Mouse (Mus musculus) midbrain, embryonic 13.5 days (tissue): ENCODE data around the gene Ltbp1. TPM values are rescaled to one million over a fixed set of nuclear protein-coding genes. Genes with fewer than 3 reads are reported as not detected.

Source experiments
- ATAC-seq: fragments of 200-750 bp; cut with Nextera tagmentation; 2 replicates; pipeline ENCODE4 v1.8.0; 2017; ENCODE audit warnings: mild to moderate bottlenecking, moderate TSS enrichment, moderate library complexity
- H3K27ac ChIP-seq: fragments of 300-500 bp; sonication (generic); 2 replicates; pipeline ENCODE4 v1.5.1; 2015; ENCODE audit warnings: inconsistent platforms, mild to moderate bottlenecking, moderate library complexity
- H3K27me3 ChIP-seq: fragments of 300-500 bp; sonication (generic); 2 replicates; pipeline ENCODE4 v1.6.1; 2015; ENCODE audit warnings: mild to moderate bottlenecking, inconsistent platforms
- H3K36me3 ChIP-seq: fragments of 300-500 bp; sonication (generic); 2 replicates; pipeline ENCODE4 v1.6.1; 2015; ENCODE audit warnings: mild to moderate bottlenecking, inconsistent platforms
- H3K4me1 ChIP-seq: fragments of 300-500 bp; sonication (generic); replicated peaks from 2 replicates; pipeline ENCODE4 v1.6.1; 2015; ENCODE audit warnings: inconsistent platforms
- H3K4me2 ChIP-seq: fragments of 300-500 bp; sonication (generic); replicated peaks from 2 replicates; pipeline ENCODE4 v1.6.1; 2015; ENCODE audit warnings: moderate library complexity, mild to moderate bottlenecking, inconsistent platforms
- H3K4me3 ChIP-seq: fragments of 300-500 bp; sonication (generic); replicated peaks from 2 replicates; pipeline ENCODE4 v1.5.1; 2015; ENCODE audit warnings: mild to moderate bottlenecking, inconsistent platforms
- H3K9ac ChIP-seq: fragments of 300-500 bp; sonication (generic); replicated peaks from 2 replicates; pipeline ENCODE4 v1.6.1; 2015; ENCODE audit warnings: mild to moderate bottlenecking, inconsistent platforms
- H3K9me3 ChIP-seq: fragments of 300-500 bp; sonication (generic); 2 replicates; pipeline ENCODE4 v1.6.1; 2016; ENCODE audit warnings: mild to moderate bottlenecking, inconsistent platforms
- WGBS: fragments of 180-500 bp; shearing (Covaris S2); methylation state at CpG from one replicate; pipeline ENCODE4 v1.1.7; 2015; 5-methylcytosine and 5-hydroxymethylcytosine counted together
- polyA plus RNA-seq: library from polyadenylated mRNA; unstranded; fragments of >200 nt; fragmentation: Nextera tagmentation; extraction: Ambion mirVana; gene quantifications from 2 replicates; pipeline ENCODE4 v1.2.1, GENCODE M21; 2015

The Ltbp1 gene
- polyA plus RNA-seq, 1 experiment from 2014 or later, result 2.7 TPM

DNA sequence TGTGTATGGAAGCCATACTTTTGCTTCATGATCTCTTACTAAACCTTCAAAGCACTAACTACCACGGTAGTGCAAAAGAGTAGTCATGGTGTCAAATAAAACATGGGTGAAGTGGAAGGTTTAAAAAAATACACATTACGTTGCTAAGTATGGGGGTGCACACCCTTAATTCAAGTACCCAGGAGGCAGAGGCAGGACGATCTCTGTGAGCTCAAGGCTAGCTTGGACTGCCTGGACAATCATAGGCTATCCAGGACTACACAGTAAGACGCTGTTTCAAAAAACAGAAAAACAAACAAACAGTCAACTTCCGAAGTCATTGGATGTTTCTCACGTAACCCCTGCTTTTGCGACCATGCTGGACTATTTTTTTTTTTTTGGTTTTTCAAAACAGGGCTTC, 354.7 kb downstream of the Ltbp1 start:
- no peak for ATAC-seq
- no peak overlapping the region for H3K9ac ChIP-seq
- no peak overlapping the region for H3K4me3 ChIP-seq
- no peaks in the 10 kb centered on the region for H3K36me3 ChIP-seq
- H3K4me2 ChIP-seq, result no peak overlapping the region
- 96% methylated on average over 7 of the region's 7 CpGs for WGBS
- no peaks in the 10 kb centered on the region for H3K4me1 ChIP-seq
- no peaks in the 10 kb centered on the region for H3K27me3 ChIP-seq
- no peaks in the 10 kb centered on the region for H3K9me3 ChIP-seq
- no peak overlapping the region for H3K27ac ChIP-seq

- 94% methylated on average over 6 of the region's 6 CpGs for WGBS
- Histone ChIP-seq H3K27ac (no peak overlapping the region), H3K4me3 (no peak overlapping the region), H3K9ac (no peak overlapping the region), H3K4me2 (no peak overlapping the region), H3K36me3 (no peaks in the 10 kb centered on the region), H3K9me3 (no peaks in the 10 kb centered on the region), H3K27me3 (no peaks in the 10 kb centered on the region), H3K4me1 (no peaks in the 10 kb centered on the region)
- no peak for ATAC-seq
These were observed 361.0 kb downstream of the Ltbp1 start for GRCm38 (mm10) chr17:75366332-75366731.

- Histone ChIP-seq H3K4me1 (no peaks in the 10 kb centered on the region), H3K9ac (no peak overlapping the region), H3K36me3 (no peaks in the 10 kb centered on the region), H3K9me3 (no peaks in the 10 kb centered on the region), H3K27ac (no peak overlapping the region), H3K27me3 (no peaks in the 10 kb centered on the region), H3K4me2 (no peak overlapping the region), H3K4me3 (no peak overlapping the region)
- no peak for ATAC-seq
- 94% methylated on average over 18 of the region's 18 CpGs for WGBS
These were observed 362.3 kb downstream of the Ltbp1 start for GRCm38 (mm10) chr17:75367486-75368155.

GRCm38 (mm10) chr17:75368580-75368979, 363.2 kb downstream of the Ltbp1 start:
- ATAC-seq, result no peak
- H3K9me3 ChIP-seq, result no peaks in the 10 kb centered on the region
- no peaks in the 10 kb centered on the region for H3K27me3 ChIP-seq
- 82% methylated on average over 5 of the region's 5 CpGs for WGBS
- no peak overlapping the region for H3K4me3 ChIP-seq
- no peaks in the 10 kb centered on the region for H3K4me1 ChIP-seq
- H3K4me2 ChIP-seq, result no peak overlapping the region
- no peak overlapping the region for H3K27ac ChIP-seq
- H3K9ac ChIP-seq, result no peak overlapping the region
- no peaks in the 10 kb centered on the region for H3K36me3 ChIP-seq

DNA sequence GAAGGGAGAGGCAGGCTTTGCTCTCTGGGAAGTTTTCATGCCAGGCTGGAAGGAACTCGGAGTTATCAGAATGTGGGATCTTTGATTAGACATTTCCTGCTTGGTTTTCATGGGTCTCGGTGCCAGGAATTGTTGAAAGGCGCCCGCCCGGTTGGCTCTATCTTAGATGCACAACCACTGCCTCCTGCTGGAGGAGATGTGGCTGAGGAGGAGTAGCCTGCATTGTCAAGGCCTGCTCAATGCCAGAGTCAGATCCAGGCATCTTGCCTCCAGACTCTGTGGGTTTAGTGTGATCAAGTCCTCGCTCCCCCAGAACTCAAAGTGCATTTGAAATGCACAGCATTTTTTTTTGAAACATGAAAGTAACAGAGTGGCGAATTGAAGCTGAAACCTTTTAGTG, 364.0 kb downstream of the Ltbp1 start:
- no peaks in the 10 kb centered on the region for H3K36me3 ChIP-seq
- 68% methylated on average over 7 of the region's 7 CpGs for WGBS
- H3K4me3 ChIP-seq, result no peak overlapping the region
- no peaks in the 10 kb centered on the region for H3K27me3 ChIP-seq
- no peak overlapping the region for H3K9ac ChIP-seq
- no peaks in the 10 kb centered on the region for H3K4me1 ChIP-seq
- H3K4me2 ChIP-seq, result no peak overlapping the region
- H3K27ac ChIP-seq, result no peak overlapping the region
- H3K9me3 ChIP-seq, result no peaks in the 10 kb centered on the region
- no peak for ATAC-seq

DNA sequence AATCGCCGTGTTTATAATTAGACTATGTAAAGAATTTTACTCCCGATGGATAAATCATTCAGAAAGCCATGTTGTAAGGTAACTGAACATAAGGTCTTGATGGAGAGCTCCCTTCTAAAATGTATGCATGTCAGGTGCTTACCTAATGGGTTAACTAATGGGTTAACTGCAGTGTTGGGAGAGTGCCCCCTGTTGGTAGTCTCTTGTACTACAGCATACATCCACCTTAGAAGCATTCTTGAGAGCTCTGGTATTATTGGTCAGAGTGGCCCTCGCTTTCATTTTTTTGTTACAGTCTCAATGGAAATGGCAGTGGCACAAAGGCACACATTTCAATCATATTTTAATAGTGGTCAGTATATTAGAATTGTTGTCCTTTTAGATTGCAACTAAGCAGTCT, 364.8 kb downstream of the Ltbp1 start:
- H3K4me1 ChIP-seq, result no peaks in the 10 kb centered on the region
- 89% methylated on average over 4 of the region's 4 CpGs for WGBS
- no peaks in the 10 kb centered on the region for H3K9me3 ChIP-seq
- no peak overlapping the region for H3K27ac ChIP-seq
- no peaks in the 10 kb centered on the region for H3K36me3 ChIP-seq
- no peak overlapping the region for H3K4me2 ChIP-seq
- no peak for ATAC-seq
- no peak overlapping the region for H3K4me3 ChIP-seq
- no peaks in the 10 kb centered on the region for H3K27me3 ChIP-seq
- H3K9ac ChIP-seq, result no peak overlapping the region

DNA sequence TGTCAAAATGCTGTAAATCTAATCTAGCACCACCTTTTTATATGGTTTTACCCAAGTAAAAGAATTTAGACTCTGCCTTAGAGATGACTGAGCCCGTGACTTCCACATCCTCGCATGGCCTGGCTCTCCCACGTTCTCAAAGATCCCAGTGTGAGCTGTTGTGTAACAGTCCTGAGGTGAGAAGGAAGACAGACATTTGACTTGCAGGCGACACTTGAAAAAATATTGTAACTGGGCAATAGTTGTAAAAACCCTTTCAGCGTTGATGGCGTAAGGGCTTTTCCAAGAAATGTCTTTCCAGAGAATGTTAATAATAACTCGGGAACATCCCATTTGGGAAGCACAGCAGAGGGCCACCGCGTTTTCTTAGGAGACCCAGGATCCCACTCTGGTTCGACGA, 366.3 kb downstream of the Ltbp1 start:
- Histone ChIP-seq H3K27me3 (no peaks in the 10 kb centered on the region), H3K9ac (no peak overlapping the region), H3K4me2 (no peak overlapping the region), H3K4me1 (no peaks in the 10 kb centered on the region), H3K4me3 (no peak overlapping the region), H3K9me3 (no peaks in the 10 kb centered on the region), H3K27ac (no peak overlapping the region), H3K36me3 (no peaks in the 10 kb centered on the region)
- no peak for ATAC-seq
- 94% methylated on average over 11 of the region's 11 CpGs for WGBS

GRCm38 (mm10) chr17:75372371-75372770, 367.0 kb downstream of the Ltbp1 start:
- Histone ChIP-seq H3K9me3 (no peaks in the 10 kb centered on the region), H3K4me1 (no peaks in the 10 kb centered on the region), H3K27me3 (no peaks in the 10 kb centered on the region), H3K4me3 (no peak overlapping the region), H3K27ac (no peak overlapping the region), H3K4me2 (no peak overlapping the region), H3K36me3 (no peaks in the 10 kb centered on the region), H3K9ac (no peak overlapping the region)
- 54% methylated on average over 3 of the region's 3 CpGs for WGBS
- ATAC-seq, result no peak

- Histone ChIP-seq H3K9me3 (no peaks in the 10 kb centered on the region), H3K4me2 (no peak overlapping the region), H3K4me3 (no peak overlapping the region), H3K4me1 (no peaks in the 10 kb centered on the region), H3K27me3 (no peaks in the 10 kb centered on the region), H3K27ac (no peak overlapping the region), H3K9ac (no peak overlapping the region), H3K36me3 (no peaks in the 10 kb centered on the region)
- no peak for ATAC-seq
- WGBS, result 86% methylated on average over 5 of the region's 5 CpGs
These were observed 369.1 kb downstream of the Ltbp1 start for GRCm38 (mm10) chr17:75374287-75375024.

GRCm38 (mm10) chr17:75378256-75378871, 373.0 kb downstream of the Ltbp1 start:
- no peak overlapping the region for H3K4me3 ChIP-seq
- H3K36me3 ChIP-seq, result no peaks in the 10 kb centered on the region
- H3K27ac ChIP-seq, result no peak overlapping the region
- H3K27me3 ChIP-seq, result no peaks in the 10 kb centered on the region
- no peaks in the 10 kb centered on the region for H3K4me1 ChIP-seq
- no peak overlapping the region for H3K9ac ChIP-seq
- no peaks in the 10 kb centered on the region for H3K9me3 ChIP-seq
- 94% methylated on average over 9 of the region's 9 CpGs for WGBS
- H3K4me2 ChIP-seq, result no peak overlapping the region
- ATAC-seq, result no peak

GRCm38 (mm10) chr17:75380167-75380566, 374.8 kb downstream of the Ltbp1 start:
- Histone ChIP-seq H3K9ac (no peak overlapping the region), H3K27me3 (no peaks in the 10 kb centered on the region), H3K4me3 (no peak overlapping the region), H3K9me3 (no peaks in the 10 kb centered on the region), H3K36me3 (no peaks in the 10 kb centered on the region), H3K27ac (no peak overlapping the region), H3K4me2 (no peak overlapping the region), H3K4me1 (no peaks in the 10 kb centered on the region)
- ATAC-seq, result no peak
- WGBS, result 58% methylated on average over 2 of the region's 2 CpGs

DNA sequence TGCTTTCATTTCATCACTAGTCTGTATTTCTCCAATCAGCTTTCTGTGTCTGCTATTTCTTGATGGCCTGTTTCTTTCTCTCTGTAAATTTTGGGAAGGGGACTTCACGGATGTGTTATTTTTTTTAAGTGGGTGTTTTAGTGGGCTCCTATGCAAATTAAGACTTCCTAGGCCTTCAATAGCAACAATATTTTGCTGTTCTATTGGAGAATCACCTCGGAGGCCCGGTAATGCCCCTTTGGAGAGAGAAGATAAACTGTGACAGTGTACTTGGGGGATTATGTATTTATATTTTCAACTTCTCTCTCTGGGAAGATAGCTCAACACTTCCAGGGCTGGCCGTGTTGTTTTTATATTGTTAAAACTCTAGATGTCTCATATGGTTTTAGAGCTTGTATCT, 383.0 kb downstream of the Ltbp1 start:
- no peak overlapping the region for H3K9ac ChIP-seq
- no peaks in the 10 kb centered on the region for H3K9me3 ChIP-seq
- WGBS, result 85% methylated on average over 4 of the region's 4 CpGs
- no peak overlapping the region for H3K4me2 ChIP-seq
- H3K36me3 ChIP-seq, result no peaks in the 10 kb centered on the region
- no peak overlapping the region for H3K27ac ChIP-seq
- no peak for ATAC-seq
- H3K4me3 ChIP-seq, result no peak overlapping the region
- no peaks in the 10 kb centered on the region for H3K27me3 ChIP-seq
- H3K4me1 ChIP-seq, result no peaks in the 10 kb centered on the region
